Mouse (Mus musculus) heart, embryonic 16.5 days (tissue): ENCODE measurements at regions not wholly inside any gene's neighbourhood (a gene's known extent, or its start where the extent isn't known, plus 50 kb on each side); places are given as distances from the start of the nearest gene placed in this dataset.

Experiments used
- ATAC-seq: fragments of 200-750 bp; cut with Nextera tagmentation; replicated peaks from 2 replicates; pipeline ENCODE4 v1.8.0; 2017; ENCODE audit warnings: moderate number of reproducible peaks; ENCODE audit not compliant: insufficient read depth, low FRiP score; ENCODE audit errors: extremely low read depth
- H3K27ac ChIP-seq: fragments of 300-500 bp; sonication (generic); 2 replicates; pipeline ENCODE4 v1.5.1; 2014; ENCODE audit warnings: mild to moderate bottlenecking, low read length, control low read depth, moderate library complexity
- H3K27me3 ChIP-seq: fragments of 300-500 bp; sonication (generic); 2 replicates; pipeline ENCODE4 v1.6.1; 2014; ENCODE audit warnings: low read length, mixed read lengths; ENCODE audit not compliant: control insufficient read depth, insufficient read depth
- H3K36me3 ChIP-seq: fragments of 300-500 bp; sonication (generic); 2 replicates; pipeline ENCODE4 v1.6.1; 2014; ENCODE audit not compliant: control insufficient read depth, insufficient read depth
- H3K4me1 ChIP-seq: fragments of 300-500 bp; sonication (generic); 2 replicates; pipeline ENCODE4 v1.6.1; 2014; ENCODE audit warnings: low read length, mixed read lengths; ENCODE audit not compliant: control insufficient read depth, insufficient read depth
- H3K4me2 ChIP-seq: fragments of 300-500 bp; sonication (generic); 2 replicates; pipeline ENCODE4 v1.6.1; 2014; ENCODE audit warnings: low read depth, mild to moderate bottlenecking, control low read depth, low read length
- H3K4me3 ChIP-seq: fragments of 300-500 bp; sonication (generic); 2 replicates; pipeline ENCODE4 v1.5.1; 2014; ENCODE audit warnings: mild to moderate bottlenecking, control low read depth, low read length
- H3K9ac ChIP-seq: fragments of 300-500 bp; sonication (generic); 2 replicates; pipeline ENCODE4 v1.6.1; 2014; ENCODE audit warnings: low read length, control low read depth
- H3K9me3 ChIP-seq: fragments of 300-500 bp; sonication (generic); replicated peaks from 2 replicates; pipeline ENCODE4 v1.6.1; 2016; ENCODE audit warnings: low read length; ENCODE audit not compliant: control insufficient read depth
- WGBS: fragments of 180-500 bp; shearing (Covaris S2); extraction: QIAGEN DNeasy Blood & Tissue Kit; methylation state at CpG from one replicate; pipeline ENCODE4 v1.1.7; 2014; 5-methylcytosine and 5-hydroxymethylcytosine counted together

DNA sequence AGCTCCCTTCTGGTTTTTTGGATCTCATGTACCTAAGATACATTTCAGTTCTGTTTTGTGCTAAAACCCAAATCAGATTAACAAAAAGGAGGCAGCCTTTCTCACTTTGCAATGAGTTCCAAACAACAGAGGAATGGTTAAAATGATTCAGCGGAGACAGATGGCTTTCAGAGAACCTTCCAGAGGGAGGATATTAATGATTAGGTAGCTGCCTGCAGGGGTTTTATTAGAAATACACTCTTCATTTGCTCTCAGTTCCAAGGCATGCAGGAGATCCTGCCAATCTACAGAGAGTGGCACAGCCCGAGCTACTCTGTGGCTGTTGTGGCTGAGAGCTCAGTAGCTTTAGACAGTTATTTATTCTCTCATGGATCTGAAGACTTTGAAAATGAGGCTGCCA lies 162.4 kb downstream of the Rsl24d1 start:
- Histone ChIP-seq H3K4me2 (no peak overlapping the region), H3K27me3 (no peaks in the 10 kb centered on the region), H3K4me1 (no peaks in the 10 kb centered on the region), H3K36me3 (no peaks in the 10 kb centered on the region), H3K9me3 (no peaks in the 10 kb centered on the region), H3K9ac (no peak overlapping the region), H3K4me3 (no peak overlapping the region), H3K27ac (no peak overlapping the region)
- ATAC-seq, result no peak
- WGBS, result 87% methylated on average over 2 of the region's 2 CpGs

DNA sequence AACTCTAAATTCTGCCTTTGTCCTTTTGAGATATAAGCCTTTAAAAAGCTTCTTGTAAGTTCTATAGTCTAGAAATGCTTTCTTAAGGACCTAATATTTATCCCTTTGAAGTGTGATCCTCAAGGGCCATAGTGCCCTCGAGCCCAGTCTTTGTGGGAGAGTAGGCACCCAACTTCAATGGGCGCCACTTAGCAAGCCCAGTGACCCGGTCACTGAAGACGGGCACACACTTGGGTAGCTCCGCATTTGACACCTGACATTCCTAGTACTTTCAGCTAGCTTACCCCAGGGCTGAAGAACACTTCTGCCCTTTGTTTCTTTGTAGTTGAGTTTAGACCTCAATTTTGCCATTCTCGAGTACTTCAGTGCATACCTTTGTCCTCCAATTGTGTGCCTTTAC lies 182.1 kb downstream of the Rsl24d1 start:
- WGBS, result 75% methylated on average over 6 of the region's 6 CpGs
- H3K4me3 ChIP-seq, result no peak overlapping the region
- H3K9ac ChIP-seq, result no peak overlapping the region
- no peaks in the 10 kb centered on the region for H3K9me3 ChIP-seq
- H3K27ac ChIP-seq, result no peak overlapping the region
- no peaks in the 10 kb centered on the region for H3K36me3 ChIP-seq
- H3K27me3 ChIP-seq, result no peaks in the 10 kb centered on the region
- H3K4me1 ChIP-seq, result no peaks in the 10 kb centered on the region
- H3K4me2 ChIP-seq, result no peak overlapping the region
- ATAC-seq, result no peak

DNA sequence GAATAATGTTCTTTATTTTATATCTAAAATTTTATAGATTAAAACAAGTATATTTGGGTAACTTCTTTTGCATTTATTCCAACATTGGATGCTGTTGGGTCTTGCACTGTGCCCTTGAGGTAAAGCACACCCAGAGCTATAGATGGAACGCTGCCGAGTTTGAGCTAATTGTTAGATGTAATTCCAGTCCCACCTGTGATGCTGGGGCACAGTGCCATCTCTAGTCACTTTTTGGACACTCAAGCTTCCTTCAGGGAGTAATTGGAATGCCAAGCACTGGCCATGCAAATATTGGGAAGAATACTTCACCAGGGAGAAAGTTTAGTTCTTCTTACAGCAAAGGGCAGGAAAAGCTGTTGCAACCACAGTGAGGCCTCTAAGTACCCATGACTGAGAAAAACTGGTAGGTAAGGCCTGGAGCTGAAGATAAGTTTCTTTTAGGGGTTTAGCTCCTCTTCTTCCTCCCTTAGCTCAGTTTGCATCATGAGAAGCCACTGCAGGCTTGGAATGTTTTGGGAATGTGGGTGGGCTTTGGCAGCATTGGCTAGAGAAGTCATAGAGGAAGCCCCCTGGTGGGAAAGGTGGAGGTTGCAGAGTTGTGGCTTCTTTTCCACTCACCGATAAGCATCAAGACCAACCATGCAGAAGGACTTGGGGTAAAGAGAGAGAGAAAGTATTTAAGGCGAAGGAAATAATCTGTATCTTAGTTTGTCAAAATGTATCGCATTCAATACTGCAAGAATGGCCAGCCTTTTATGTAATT lies 189.1 kb downstream of the Rsl24d1 start:
- Histone ChIP-seq H3K9ac (no peak overlapping the region), H3K4me3 (no peak overlapping the region), H3K4me2 (no peak overlapping the region), H3K4me1 (peaks cover 6% of the 10 kb centered on the region), H3K9me3 (no peaks in the 10 kb centered on the region), H3K27me3 (no peaks in the 10 kb centered on the region), H3K36me3 (no peaks in the 10 kb centered on the region), H3K27ac (no peak overlapping the region)
- no peak for ATAC-seq
- WGBS, result 91% methylated on average over 5 of the region's 5 CpGs

DNA sequence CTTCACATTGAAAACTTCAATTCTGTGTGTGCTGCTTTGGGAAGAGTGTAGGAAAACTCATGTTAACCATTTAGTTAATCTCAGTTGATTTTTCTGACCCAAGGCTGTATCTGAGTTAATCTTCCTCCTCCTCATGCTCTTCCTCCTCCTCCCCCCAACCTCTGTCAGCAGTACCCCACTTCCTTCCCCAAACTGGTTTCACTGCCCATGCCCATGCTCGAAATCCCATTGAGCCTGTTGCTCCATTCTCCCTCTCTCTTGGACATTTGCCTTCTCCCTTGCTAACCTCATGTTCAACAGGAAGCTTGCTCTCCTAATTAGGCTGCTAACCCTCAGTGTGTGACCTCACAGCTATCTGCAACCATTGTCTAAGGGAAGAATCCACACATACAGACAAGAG lies 203.8 kb downstream of the Rsl24d1 start:
- H3K9me3 ChIP-seq, result no peaks in the 10 kb centered on the region; the same call in 1 of the 2 replicates
- 42% methylated on average over 1 of the region's 1 CpGs for WGBS

DNA sequence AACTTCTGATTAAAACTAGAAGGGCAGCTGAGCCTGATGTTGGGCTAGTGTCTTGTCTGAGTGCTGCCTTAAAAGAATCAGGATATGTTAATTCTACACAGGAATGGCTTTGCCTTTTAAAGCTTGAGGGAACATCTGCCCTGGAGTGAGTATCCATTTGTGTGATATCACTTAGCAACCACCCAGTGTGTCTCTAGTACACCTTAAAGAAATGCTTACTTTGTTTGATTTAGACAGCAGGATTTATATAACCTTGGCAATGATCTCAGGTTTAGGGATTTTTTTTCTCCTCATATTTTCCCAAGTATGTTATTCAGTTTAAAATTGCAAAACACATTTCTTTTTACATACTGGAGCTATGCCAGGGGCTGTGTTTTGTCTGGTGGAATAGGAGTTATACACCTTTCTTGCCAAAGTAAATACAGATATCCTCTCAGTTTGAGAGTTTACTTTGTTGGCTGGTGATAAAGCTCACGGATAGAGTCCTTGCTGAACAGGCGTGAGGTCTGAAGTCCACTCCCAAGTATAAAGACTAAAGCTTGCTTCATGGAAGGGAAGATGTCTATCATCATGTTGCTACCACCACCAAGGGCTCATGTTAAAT lies 206.6 kb downstream of the Rsl24d1 start:
- no peak overlapping the region for H3K4me3 ChIP-seq
- no peak overlapping the region for H3K9ac ChIP-seq
- H3K4me1 ChIP-seq, result no peaks in the 10 kb centered on the region
- H3K27me3 ChIP-seq, result no peaks in the 10 kb centered on the region
- WGBS, result 42% methylated on average over 2 of the region's 2 CpGs
- no peak overlapping the region for H3K4me2 ChIP-seq
- H3K9me3 ChIP-seq, result no peaks in the 10 kb centered on the region; the same call in 1 of the 2 replicates
- H3K36me3 ChIP-seq, result no peaks in the 10 kb centered on the region
- no peak overlapping the region for H3K27ac ChIP-seq
- ATAC-seq, result no peak

More for the DNA sequence above, 203.8 kb downstream of the Rsl24d1 start:
- Histone ChIP-seq H3K9ac (no peak overlapping the region), H3K27me3 (no peaks in the 10 kb centered on the region), H3K4me2 (no peak overlapping the region), H3K4me1 (no peaks in the 10 kb centered on the region), H3K36me3 (no peaks in the 10 kb centered on the region), H3K27ac (no peak overlapping the region), H3K4me3 (no peak overlapping the region)
- ATAC-seq, result no peak

DNA sequence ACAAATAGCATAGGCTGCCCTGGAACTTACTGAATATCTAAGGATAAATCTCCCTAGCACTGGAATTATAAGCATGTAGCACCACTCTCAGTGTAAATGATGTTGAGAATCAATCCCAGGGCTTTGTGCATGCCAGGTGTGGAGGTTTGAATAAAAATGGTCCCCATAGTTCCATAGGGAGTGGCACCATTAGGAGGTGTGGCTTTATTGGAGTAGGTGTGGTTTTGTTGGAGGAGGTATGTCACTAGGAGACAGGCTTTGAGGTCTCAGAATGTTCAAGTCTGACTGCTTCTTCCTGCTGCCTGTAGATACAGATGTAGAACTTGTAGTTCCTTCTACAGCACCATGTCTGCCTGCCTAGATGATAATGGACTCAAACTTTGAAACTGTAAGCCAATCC lies 217.8 kb downstream of the Rsl24d1 start:
- Histone ChIP-seq H3K27ac (no peak overlapping the region), H3K9ac (no peak overlapping the region), H3K4me3 (no peak overlapping the region), H3K36me3 (no peaks in the 10 kb centered on the region), H3K4me2 (no peak overlapping the region), H3K9me3 (no peaks in the 10 kb centered on the region), H3K27me3 (no peaks in the 10 kb centered on the region), H3K4me1 (no peaks in the 10 kb centered on the region)
- no peak for ATAC-seq

DNA sequence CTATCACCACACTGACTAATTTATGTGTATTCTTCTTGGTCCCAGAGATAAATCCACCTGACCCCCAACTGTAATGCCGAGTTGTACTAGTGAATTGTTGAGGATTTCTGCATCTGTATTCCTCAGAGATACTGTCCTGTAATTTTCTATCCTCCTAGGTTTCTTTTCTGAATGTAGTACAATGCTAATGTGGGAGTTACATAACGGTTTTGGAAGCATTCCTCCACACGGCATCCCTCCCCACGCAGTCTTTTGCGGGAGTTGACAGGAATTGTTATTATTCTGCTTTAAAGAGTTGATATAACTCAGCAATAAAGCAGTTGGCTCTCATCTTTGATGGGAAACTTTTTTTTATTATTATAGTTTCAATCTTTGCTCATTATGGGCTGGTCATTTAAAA lies 222.8 kb downstream of the Rsl24d1 start:
- H3K4me3 ChIP-seq, result no peak overlapping the region
- no peak for ATAC-seq
- H3K4me2 ChIP-seq, result no peak overlapping the region
- no peak overlapping the region for H3K27ac ChIP-seq
- no peaks in the 10 kb centered on the region for H3K36me3 ChIP-seq
- no peaks in the 10 kb centered on the region for H3K27me3 ChIP-seq
- H3K9me3 ChIP-seq, result peaks cover 3% of the 10 kb centered on the region; the same call in 1 of the 2 replicates
- no peaks in the 10 kb centered on the region for H3K4me1 ChIP-seq
- WGBS, result 80% methylated on average over 5 of the region's 5 CpGs
- H3K9ac ChIP-seq, result no peak overlapping the region

DNA sequence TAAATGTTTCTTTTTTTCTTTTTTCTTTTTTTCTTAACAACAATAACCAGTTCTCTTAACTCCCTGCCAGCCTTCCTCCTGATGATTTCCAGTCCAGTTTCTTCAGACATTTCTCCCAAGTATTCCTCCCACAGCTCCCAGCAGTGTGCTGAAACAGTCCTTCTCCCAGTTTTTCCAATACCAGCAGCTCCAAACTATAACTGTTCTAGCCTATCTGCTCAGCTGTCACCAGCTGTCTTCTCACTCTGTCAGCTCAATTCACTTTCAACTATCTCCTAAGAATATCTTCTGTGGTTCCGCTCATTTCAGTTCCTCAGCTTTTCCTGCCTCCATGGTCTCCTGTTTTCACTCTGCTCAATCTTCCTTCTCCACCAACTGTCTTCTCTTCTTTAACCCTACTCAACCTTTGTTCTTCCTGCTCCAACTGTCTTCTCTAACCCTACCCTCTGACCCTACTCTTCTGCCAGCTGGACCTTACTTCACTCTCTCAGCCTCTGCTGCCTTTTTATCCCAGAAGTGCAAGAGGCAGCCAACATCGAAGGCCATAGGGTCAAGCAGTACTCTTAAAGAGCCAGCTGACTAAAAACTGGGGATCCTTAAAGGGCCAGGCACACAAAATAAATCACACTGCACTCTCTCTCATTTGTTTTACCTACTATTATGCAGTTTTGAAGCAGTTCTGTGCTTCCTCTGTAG lies 224.0 kb downstream of the Rsl24d1 start:
- Histone ChIP-seq H3K9ac (no peak overlapping the region), H3K36me3 (no peaks in the 10 kb centered on the region), H3K4me3 (no peak overlapping the region), H3K9me3 (peaks cover 9% of the 10 kb centered on the region), H3K4me1 (no peaks in the 10 kb centered on the region), H3K27ac (no peak overlapping the region), H3K4me2 (no peak overlapping the region), H3K27me3 (no peaks in the 10 kb centered on the region)
- 48% methylated on average over 2 of the region's 2 CpGs for WGBS
- no peak for ATAC-seq

DNA sequence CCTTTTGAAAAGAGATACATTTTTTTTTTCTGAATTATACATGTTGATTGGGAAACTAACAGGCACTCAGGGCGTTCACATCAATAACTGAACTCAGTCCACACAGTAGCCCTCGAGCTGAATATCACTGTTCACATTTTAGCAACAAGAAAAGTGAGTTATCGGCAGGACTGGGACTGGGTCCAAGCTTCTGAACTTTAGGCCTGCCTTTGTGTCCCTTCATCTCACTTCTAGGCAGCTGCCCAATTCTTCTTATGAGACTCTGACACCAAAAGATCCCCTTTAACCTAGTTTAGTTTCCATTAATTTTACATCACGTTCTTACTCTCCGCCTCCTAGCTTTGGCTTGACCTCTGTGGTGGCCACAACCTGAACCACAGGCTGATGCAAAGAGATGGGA lies 242.7 kb downstream of the Rsl24d1 start:
- WGBS, result 57% methylated on average over 5 of the region's 5 CpGs
- Histone ChIP-seq H3K4me1 (no peaks in the 10 kb centered on the region), H3K9me3 (no peaks in the 10 kb centered on the region), H3K4me3 (no peak overlapping the region), H3K27me3 (no peaks in the 10 kb centered on the region), H3K36me3 (no peaks in the 10 kb centered on the region), H3K4me2 (no peak overlapping the region), H3K27ac (no peak overlapping the region), H3K9ac (no peak overlapping the region)
- ATAC-seq, result no peak
